Mouse (Mus musculus) intestine, postnatal 0 days (tissue): ENCODE measurements around the gene Peli2. TPM values are rescaled to one million over a fixed set of nuclear protein-coding genes. Genes with fewer than 3 reads are reported as not detected.

ENCODE experiments used
- ATAC-seq: fragments of 200-750 bp; cut with Nextera tagmentation; 2 replicates; pipeline ENCODE4 v1.8.0; 2017; ENCODE audit warnings: mild to moderate bottlenecking, moderate TSS enrichment, moderate library complexity
- H3K27ac ChIP-seq: fragments of 300-500 bp; sonication (generic); 2 replicates; pipeline ENCODE4 v1.5.1; 2014; ENCODE audit warnings: mild to moderate bottlenecking, low read depth, low read length, moderate library complexity
- H3K27me3 ChIP-seq: fragments of 300-500 bp; sonication (generic); replicated peaks from 2 replicates; pipeline ENCODE4 v1.6.1; 2014; ENCODE audit warnings: low read length, mixed read lengths; ENCODE audit not compliant: control insufficient read depth, insufficient read depth
- H3K36me3 ChIP-seq: fragments of 300-500 bp; sonication (generic); 2 replicates; pipeline ENCODE4 v1.6.1; 2014; ENCODE audit warnings: mild to moderate bottlenecking, moderate library complexity; ENCODE audit not compliant: control insufficient read depth, insufficient read depth
- H3K4me1 ChIP-seq: fragments of 300-500 bp; sonication (generic); replicated peaks from 2 replicates; pipeline ENCODE4 v1.6.1; 2014; ENCODE audit warnings: antibody characterized with exemption, low read length, mixed read lengths; ENCODE audit not compliant: control insufficient read depth, insufficient read depth
- H3K4me2 ChIP-seq: fragments of 300-500 bp; sonication (generic); replicated peaks from 2 replicates; pipeline ENCODE4 v1.6.1; 2014; ENCODE audit warnings: low read depth, mild to moderate bottlenecking, moderate library complexity
- H3K4me3 ChIP-seq: fragments of 300-500 bp; sonication (generic); 2 replicates; pipeline ENCODE4 v1.5.1; 2014; ENCODE audit warnings: low read depth, low read length
- H3K9ac ChIP-seq: fragments of 300-500 bp; sonication (generic); 2 replicates; pipeline ENCODE4 v1.6.1; 2014; ENCODE audit warnings: mild to moderate bottlenecking, low read depth, low read length
- H3K9me3 ChIP-seq: fragments of 300-500 bp; sonication (generic); 2 replicates; pipeline ENCODE4 v1.6.1; 2016; ENCODE audit warnings: mixed run types; ENCODE audit not compliant: control insufficient read depth
- CTCF ChIP-seq: sonication (generic); IDR thresholded peaks from 2 replicates; pipeline ENCODE4 v1.5.1; 2016; ENCODE audit warnings: low read depth, mild to moderate bottlenecking, control low read depth, antibody characterized with exemption, moderate library complexity
- WGBS: fragments of 180-500 bp; shearing (Covaris S2); extraction: QIAGEN DNeasy Blood & Tissue Kit; methylation state at CpG from one replicate; pipeline ENCODE4 v1.1.7; 2014; 5-methylcytosine and 5-hydroxymethylcytosine counted together
- polyA plus RNA-seq: library from polyadenylated mRNA; unstranded; fragments of >200 nt; fragmentation: Nextera tagmentation; extraction: Ambion mirVana; gene quantifications from 2 replicates; pipeline ENCODE4 v1.2.1, GENCODE M21; 2015

Peli2 gene
- polyA plus RNA-seq, 1 experiment from 2014 or later = 2.0 TPM

DNA sequence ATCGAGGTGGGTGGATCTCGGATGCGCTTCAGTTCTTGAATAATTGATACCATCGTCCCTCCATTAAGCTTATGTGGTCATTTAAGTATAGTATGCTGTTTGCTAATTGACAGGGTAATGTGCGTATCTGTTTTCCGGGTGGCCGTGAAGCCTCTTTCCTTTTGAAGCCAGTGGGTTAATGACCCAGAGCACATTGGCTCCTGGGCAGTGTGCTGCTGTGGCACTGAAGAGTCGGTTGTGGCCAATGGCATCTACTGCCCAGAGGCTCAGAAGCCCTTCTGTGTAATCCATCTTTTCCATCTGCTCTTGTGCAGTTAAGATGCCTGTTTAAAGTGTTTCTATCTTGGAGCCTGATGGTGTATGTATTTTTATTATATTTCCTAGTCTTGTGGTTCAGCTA, 34.0 kb downstream of the Peli2 start:
- H3K27ac ChIP-seq = no peak overlapping the region
- TF ChIP-seq CTCF = no peak
- no peaks in the 10 kb centered on the region for H3K9me3 ChIP-seq
- H3K4me1 ChIP-seq = no peaks in the 10 kb centered on the region
- no peak overlapping the region for H3K4me2 ChIP-seq
- 75% methylated on average over 8 of the region's 8 CpGs for WGBS
- ATAC-seq = no peak
- H3K9ac ChIP-seq = no peak overlapping the region
- no peaks in the 10 kb centered on the region for H3K27me3 ChIP-seq
- H3K36me3 ChIP-seq = no peaks in the 10 kb centered on the region
- H3K4me3 ChIP-seq = no peak overlapping the region

- H3K9me3 ChIP-seq = no peaks in the 10 kb centered on the region
- H3K27me3 ChIP-seq = no peaks in the 10 kb centered on the region
- no peak overlapping the region for H3K4me3 ChIP-seq
- no peaks in the 10 kb centered on the region for H3K36me3 ChIP-seq
- no peak overlapping the region for H3K4me2 ChIP-seq
- H3K27ac ChIP-seq = no peak overlapping the region
- TF ChIP-seq CTCF = no peak
- H3K9ac ChIP-seq = no peak overlapping the region
- 33% methylated on average over 13 of the region's 13 CpGs for WGBS
- ATAC-seq = no peak
- no peaks in the 10 kb centered on the region for H3K4me1 ChIP-seq
These were observed 34.5 kb downstream of the Peli2 start for GRCm38 (mm10) chr14:48155153-48155552.

- H3K9ac ChIP-seq = no peak overlapping the region
- 89% methylated on average over 3 of the region's 3 CpGs for WGBS
- no peak for ATAC-seq
These were observed 36.5 kb downstream of the Peli2 start for GRCm38 (mm10) chr14:48157085-48157484.

GRCm38 (mm10) chr14:48157835-48158234, 37.2 kb downstream of the Peli2 start:
- H3K4me1 ChIP-seq = no peaks in the 10 kb centered on the region
- H3K36me3 ChIP-seq = no peaks in the 10 kb centered on the region; the same call in 1 of the 2 replicates
- no peak overlapping the region for H3K4me2 ChIP-seq
- TF ChIP-seq CTCF = no peak
- no peaks in the 10 kb centered on the region for H3K9me3 ChIP-seq
- no peak overlapping the region for H3K4me3 ChIP-seq
- H3K9ac ChIP-seq = no peak overlapping the region
- ATAC-seq = no peak
- no peak overlapping the region for H3K27ac ChIP-seq
- H3K27me3 ChIP-seq = no peaks in the 10 kb centered on the region
- 72% methylated on average over 8 of the region's 8 CpGs for WGBS

More at GRCm38 (mm10) chr14:48157085-48157484, 36.5 kb downstream of the Peli2 start:
- TF ChIP-seq CTCF = no peak
- Histone ChIP-seq H3K27ac (no peak overlapping the region), H3K27me3 (no peaks in the 10 kb centered on the region), H3K36me3 (no peaks in the 10 kb centered on the region; the same call in 1 of the 2 replicates), H3K4me1 (no peaks in the 10 kb centered on the region), H3K9me3 (no peaks in the 10 kb centered on the region), H3K4me3 (no peak overlapping the region), H3K4me2 (no peak overlapping the region)

GRCm38 (mm10) chr14:48159401-48159800, 38.8 kb downstream of the Peli2 start:
- Histone ChIP-seq H3K9me3 (no peaks in the 10 kb centered on the region), H3K4me1 (no peaks in the 10 kb centered on the region), H3K27ac (no peak overlapping the region), H3K4me3 (no peak overlapping the region), H3K27me3 (no peaks in the 10 kb centered on the region), H3K9ac (no peak overlapping the region), H3K4me2 (no peak overlapping the region), H3K36me3 (no peaks in the 10 kb centered on the region; the same call in 1 of the 2 replicates)
- ATAC-seq = no peak
- WGBS = 58% methylated on average over 3 of the region's 3 CpGs
- no peak for TF ChIP-seq CTCF

- no peaks in the 10 kb centered on the region for H3K4me1 ChIP-seq
- no peak overlapping the region for H3K4me2 ChIP-seq
- H3K9me3 ChIP-seq = no peaks in the 10 kb centered on the region
- H3K36me3 ChIP-seq = no peaks in the 10 kb centered on the region; the same call in 1 of the 2 replicates
- H3K4me3 ChIP-seq = no peak overlapping the region
- no peaks in the 10 kb centered on the region for H3K27me3 ChIP-seq
- ATAC-seq = no peak
- H3K9ac ChIP-seq = no peak overlapping the region
- 87% methylated on average over 14 of the region's 14 CpGs for WGBS
- no peak overlapping the region for H3K27ac ChIP-seq
- TF ChIP-seq CTCF = no peak
These were observed 41.8 kb downstream of the Peli2 start for GRCm38 (mm10) chr14:48162446-48162845.

DNA sequence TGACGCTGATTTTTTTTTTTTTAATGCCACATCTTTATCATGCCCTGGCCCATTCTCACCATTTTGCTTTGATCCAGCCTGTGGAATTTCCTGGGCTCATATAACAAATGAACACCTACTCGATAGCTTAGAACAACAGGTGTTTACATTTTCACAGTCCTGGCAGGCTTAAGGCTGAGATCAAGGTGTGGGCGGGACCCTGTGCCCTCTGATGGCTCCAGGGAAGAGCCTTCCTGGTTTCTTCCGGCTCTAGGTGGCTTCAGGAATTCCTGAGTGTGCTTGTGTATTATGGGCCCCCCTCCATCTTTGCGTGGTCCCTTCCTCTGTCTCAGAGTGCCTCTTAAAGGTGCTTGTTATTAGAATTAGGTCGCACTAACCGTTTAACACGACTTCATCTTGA, 44.3 kb downstream of the Peli2 start:
- Histone ChIP-seq H3K27ac (no peak overlapping the region), H3K9me3 (no peaks in the 10 kb centered on the region), H3K36me3 (no peaks in the 10 kb centered on the region; the same call in 1 of the 2 replicates), H3K4me2 (no peak overlapping the region), H3K9ac (no peak overlapping the region), H3K4me3 (no peak overlapping the region), H3K4me1 (no peaks in the 10 kb centered on the region), H3K27me3 (no peaks in the 10 kb centered on the region)
- WGBS = 39% methylated on average over 8 of the region's 8 CpGs
- no peak for TF ChIP-seq CTCF
- ATAC-seq = no peak
